Mouse (Mus musculus) liver, embryonic 14.5 days (tissue): Measurements from ENCODE around the gene Olfr218.

Experiments used
- CTCF ChIP-seq: IDR thresholded peaks from 2 replicates; pipeline ENCODE4 v1.5.1; 2016; ENCODE audit warnings: antibody characterized with exemption, low read depth, control low read depth
- EP300 ChIP-seq: IDR thresholded peaks from 2 replicates; pipeline ENCODE4 v1.6.1; 2016; ENCODE audit warnings: antibody characterized with exemption, low read depth

DNA sequence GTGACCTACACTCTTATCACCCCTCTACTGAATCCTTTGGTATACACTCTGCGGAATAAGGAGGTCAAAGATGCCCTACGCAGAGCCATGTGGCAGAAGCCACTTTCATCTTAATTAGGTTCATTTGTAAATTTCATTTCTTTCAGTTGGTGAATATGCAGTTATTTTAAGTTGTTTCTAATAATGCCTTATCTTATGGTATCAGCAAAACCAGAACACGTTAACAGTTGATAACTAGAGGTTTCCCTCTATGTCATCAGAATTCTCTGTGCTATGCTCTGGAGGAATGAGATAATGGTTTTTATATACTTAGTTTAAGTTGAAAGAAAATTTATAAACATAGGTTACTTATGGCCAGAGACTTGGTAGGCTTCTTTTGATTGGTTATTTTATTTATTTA lies 18.9 kb downstream of the Olfr218 start:
- TF ChIP-seq CTCF (no peak), EP300 (no peak)
